Mouse (Mus musculus) testis, adult 2 months (tissue): ENCODE data around the gene Ubfd1. TPM values are rescaled to one million over a fixed set of nuclear protein-coding genes. Genes with fewer than 3 reads are reported as not detected.
A peak's percentile ranks its signal among the peaks of the same experiment; 100 is the strongest.
"Not testable (repeated sequence)": the region's sequence is repeated elsewhere in the genome, so short reads cannot be mapped to it uniquely, and the experiment has no call there.

Source experiments
- H3K27ac ChIP-seq: fragments of 200-500 bp; 2 replicates; pipeline ENCODE4 v1.5.1; 2012; ENCODE audit warnings: low read depth, low read length; ENCODE audit not compliant: control insufficient read depth, insufficient read depth
- H3K27me3 ChIP-seq: fragments of 200-500 bp; 2 replicates; pipeline ENCODE4 v1.6.1; 2012; ENCODE audit warnings: mild to moderate bottlenecking, low read length, moderate library complexity; ENCODE audit not compliant: control insufficient read depth, insufficient read depth
- H3K36me3 ChIP-seq: fragments of 200-500 bp; 2 replicates; pipeline ENCODE4 v1.6.1; 2012; ENCODE audit warnings: mild to moderate bottlenecking, low read length; ENCODE audit not compliant: control insufficient read depth, insufficient read depth
- H3K4me1 ChIP-seq: fragments of 200-500 bp; 2 replicates; pipeline ENCODE4 v1.6.1; 2012; ENCODE audit warnings: low read length; ENCODE audit not compliant: control insufficient read depth, insufficient read depth
- H3K4me3 ChIP-seq: fragments of 200-500 bp; 2 replicates; pipeline ENCODE4 v1.5.1; 2012; ENCODE audit warnings: low read depth, mild to moderate bottlenecking, low read length, moderate library complexity, mixed read lengths; ENCODE audit not compliant: control insufficient read depth
- CTCF ChIP-seq: fragments of 200-500 bp; IDR thresholded peaks from 2 replicates; pipeline ENCODE4 v1.5.1; 2012; ENCODE audit warnings: low read depth, mild to moderate bottlenecking, inconsistent platforms, low read length, moderate library complexity; ENCODE audit not compliant: control insufficient read depth, insufficient read depth, insufficient replicate concordance
- POLR2A ChIP-seq: fragments of 200-500 bp; IDR thresholded peaks from 2 replicates; pipeline ENCODE4 v1.6.1; 2012; ENCODE audit warnings: low read depth, mild to moderate bottlenecking, inconsistent platforms, low read length, moderate library complexity; ENCODE audit not compliant: control insufficient read depth
- polyA plus RNA-seq: library from polyadenylated mRNA; depleted of rRNA; stranded (reverse); fragments of >200 nt; gene quantifications from 2 replicates; pipeline ENCODE4 v1.2.3, GENCODE M21; 2012

Ubfd1 gene
- polyA plus RNA-seq, 1 experiment: 12.6 TPM

DNA sequence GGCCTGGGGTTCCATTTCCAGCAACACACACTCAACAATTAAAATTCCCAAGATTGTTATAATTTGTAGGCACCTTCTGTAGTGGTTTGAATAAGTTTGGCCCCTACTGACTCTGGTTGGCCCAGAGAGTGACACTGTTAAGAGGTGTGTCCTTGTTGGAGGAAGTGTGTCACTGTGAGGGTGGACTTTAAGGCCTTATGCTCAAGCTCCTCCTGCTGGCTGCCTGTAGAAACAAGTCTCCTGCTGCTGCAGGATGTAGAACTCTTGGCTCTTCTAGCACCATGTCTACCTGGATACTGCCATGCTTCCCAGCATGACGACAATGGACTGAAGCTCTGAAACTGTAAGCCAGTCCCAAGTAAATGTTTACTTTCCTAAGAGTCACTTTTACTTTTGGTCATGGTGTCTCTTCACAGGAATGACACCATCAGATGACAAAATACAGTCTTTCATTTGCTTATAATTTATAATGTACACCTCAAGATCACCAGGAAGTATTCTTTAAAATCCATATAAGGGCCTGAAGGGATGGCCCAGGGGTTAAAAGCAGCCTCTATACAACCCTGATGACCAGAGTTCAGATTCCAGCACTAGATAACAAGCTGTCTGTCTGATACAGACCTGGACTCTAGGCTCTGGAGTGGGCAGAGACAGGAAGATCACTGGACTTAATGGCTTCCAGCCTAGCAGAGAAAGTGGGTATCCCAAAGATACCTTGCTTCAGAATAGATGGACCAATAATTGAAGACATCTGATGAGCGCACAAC, 27.8 kb downstream of the Ubfd1 start:
- Histone ChIP-seq H3K27ac (no peak overlapping the region), H3K4me3 (no peak overlapping the region), H3K36me3 (peaks cover 2% of the 10 kb centered on the region), H3K27me3 (no peaks in the 10 kb centered on the region), H3K4me1 (no peaks in the 10 kb centered on the region)
- TF ChIP-seq POLR2A: no peak

DNA sequence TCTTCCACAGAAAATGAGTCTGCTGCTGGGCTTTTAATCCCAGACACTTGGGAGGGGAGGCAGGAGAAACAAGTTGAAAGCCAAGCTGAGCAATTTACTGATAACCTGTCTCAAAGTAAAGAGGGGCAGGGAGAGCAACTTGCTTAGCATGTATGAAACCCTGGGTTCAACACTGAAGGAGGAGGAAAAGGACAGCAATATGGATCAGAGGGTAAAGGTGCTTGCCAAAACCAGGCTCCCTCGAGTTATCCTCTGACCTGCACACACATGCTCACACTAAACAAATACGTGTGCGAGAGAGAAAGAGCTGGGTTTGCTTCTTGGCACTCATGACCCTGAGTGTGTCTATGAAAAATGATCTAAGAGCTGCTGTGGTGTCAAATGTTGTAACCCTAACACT, 31.0 kb downstream of the Ubfd1 start:
- TF ChIP-seq POLR2A (no peak), CTCF (no peak)
- Histone ChIP-seq H3K36me3 (peaks cover 2% of the 10 kb centered on the region), H3K27ac (no peak overlapping the region)

DNA sequence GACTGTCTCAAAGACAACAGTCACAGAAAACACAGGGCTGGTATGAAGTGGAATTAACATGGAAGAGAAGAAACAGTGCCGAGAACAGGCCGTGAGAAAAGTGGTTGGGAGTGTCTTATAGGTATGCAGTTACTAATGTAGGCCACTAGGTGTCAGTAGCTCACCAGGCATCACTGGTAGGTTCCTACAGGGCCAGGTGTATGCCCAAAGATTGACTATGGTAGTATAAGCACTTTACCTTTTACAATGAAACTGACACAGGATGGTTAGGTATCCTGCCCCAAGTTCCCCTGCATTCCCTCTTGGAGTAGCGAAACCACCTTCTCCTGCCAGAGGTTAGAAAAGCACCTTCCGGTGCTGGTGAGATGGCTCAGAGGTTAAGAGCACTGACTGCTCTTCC, 32.2 kb downstream of the Ubfd1 start:
- Histone ChIP-seq H3K4me1 (peaks cover 5% of the 10 kb centered on the region), H3K27ac (no peak overlapping the region), H3K27me3 (no peaks in the 10 kb centered on the region), H3K4me3 (no peak overlapping the region), H3K36me3 (peaks cover 2% of the 10 kb centered on the region)
- TF ChIP-seq POLR2A (no peak), CTCF (peak; percentile 50; the same call in 1 of the 2 replicates)

More for the DNA sequence above, 31.0 kb downstream of the Ubfd1 start:
- Histone ChIP-seq H3K27me3 (no peaks in the 10 kb centered on the region), H3K4me3 (no peak overlapping the region), H3K4me1 (peaks cover 5% of the 10 kb centered on the region)

DNA sequence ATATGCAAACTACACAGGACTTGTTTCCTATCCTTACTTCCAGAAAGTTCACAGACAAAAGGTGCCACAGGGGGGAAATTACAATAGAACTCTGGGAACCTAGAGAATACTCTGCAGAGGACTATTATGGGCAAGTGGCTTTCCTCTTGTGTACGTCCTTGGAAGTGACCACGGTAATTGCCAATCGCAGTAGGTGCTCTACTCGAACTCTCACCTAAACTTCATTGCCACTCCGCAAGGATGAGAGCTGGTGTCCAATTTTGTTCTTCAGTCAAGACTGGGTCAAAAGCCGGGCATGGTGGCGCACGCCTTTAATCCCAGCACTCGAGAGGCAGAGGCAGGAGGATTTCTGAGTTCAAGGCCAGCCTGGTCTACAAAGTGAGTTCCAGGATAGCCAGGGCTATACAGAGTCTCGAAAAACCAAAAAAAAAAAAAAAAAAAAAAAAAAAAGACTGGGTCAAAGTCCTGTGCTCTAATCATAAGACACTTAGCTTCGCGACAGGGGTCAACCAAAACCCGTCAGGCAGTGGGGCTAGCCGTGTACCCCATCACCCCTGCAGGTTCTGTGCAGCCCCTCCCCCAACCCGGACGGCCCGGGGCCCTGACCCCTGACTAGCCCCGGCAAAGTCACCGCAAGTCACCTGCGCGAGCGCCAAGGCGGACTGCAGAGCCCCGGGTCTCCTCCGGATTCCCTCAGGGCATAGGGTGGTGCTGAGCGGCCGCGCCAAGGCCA, 34.2 kb downstream of the Ubfd1 start:
- H3K27ac ChIP-seq: peak overlapping the region; percentile 78; the same call in 1 of the 2 replicates
- H3K27me3 ChIP-seq: not testable (repeated sequence)

DNA sequence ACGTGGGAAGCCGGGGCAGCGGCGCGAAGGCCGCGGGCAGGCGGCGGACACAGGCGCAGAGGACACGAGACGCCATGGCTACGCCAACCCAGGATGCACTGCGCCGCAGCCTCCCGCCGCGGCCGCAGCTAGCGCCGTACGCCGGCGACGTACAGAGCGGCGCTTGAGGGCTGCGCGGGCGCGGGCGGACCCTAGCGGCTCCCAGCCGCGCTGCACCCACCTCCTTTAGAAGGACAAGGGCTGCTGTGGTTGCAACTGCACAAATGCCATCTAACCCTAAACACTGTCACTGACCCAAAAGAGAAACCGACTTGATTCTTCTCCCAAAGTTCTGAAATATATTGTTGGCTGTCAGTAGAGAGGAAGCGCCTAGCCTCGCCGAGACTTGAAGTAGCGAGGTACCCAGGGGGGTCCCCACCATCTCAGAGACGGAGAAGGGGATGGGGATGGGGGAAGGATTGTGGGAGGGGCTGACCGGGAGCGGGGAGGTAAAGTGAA, 34.8 kb downstream of the Ubfd1 start, which contains the start of gene Ndufab1:
Ndufab1 (minus strand) TSS at position 140 of the 498 bp plus-strand sequence.
- peak within 1 kb of the TSS; percentile 78; the same call in 1 of the 2 replicates for H3K27ac ChIP-seq
- H3K4me3 ChIP-seq: peak within 1 kb of the TSS; percentile 87
- TF ChIP-seq CTCF (peak; percentile 87), POLR2A (peak; percentile 74)
- H3K36me3 ChIP-seq: no peaks in the 10 kb centered on the region
- peaks cover 5% of the 10 kb centered on the region for H3K4me1 ChIP-seq
- no peaks in the 10 kb centered on the region for H3K27me3 ChIP-seq

More for the DNA sequence above, 34.2 kb downstream of the Ubfd1 start:
- not testable (repeated sequence) for H3K4me1 ChIP-seq, H3K36me3 ChIP-seq
- peak overlapping the region; percentile 87 for H3K4me3 ChIP-seq

DNA sequence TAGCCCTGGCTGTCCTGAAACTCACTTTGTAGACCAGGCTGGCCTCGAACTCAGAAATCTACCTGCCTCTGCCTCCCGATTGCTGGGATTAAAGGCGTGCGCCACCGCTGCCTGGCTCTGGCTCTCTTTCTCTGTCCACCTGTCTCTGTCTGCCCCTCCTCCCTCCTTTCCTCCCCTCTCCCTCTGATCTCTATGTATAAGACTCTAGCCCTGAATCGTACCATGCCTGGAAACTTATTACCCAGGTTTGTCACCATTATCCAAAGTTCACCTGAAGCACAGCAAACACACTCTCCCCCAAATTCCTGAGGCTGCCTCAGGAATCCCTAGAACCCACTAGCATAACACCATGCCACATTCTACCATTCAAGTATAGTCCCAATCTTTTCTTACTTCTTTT, 41.2 kb downstream of the Ubfd1 start:
- no peak for TF ChIP-seq CTCF
- no peak for TF ChIP-seq POLR2A
- Histone ChIP-seq H3K4me1 (no peaks in the 10 kb centered on the region), H3K27me3 (no peaks in the 10 kb centered on the region), H3K27ac (no peak overlapping the region), H3K4me3 (no peak overlapping the region), H3K36me3 (no peaks in the 10 kb centered on the region; the same call in 1 of the 2 replicates)

DNA sequence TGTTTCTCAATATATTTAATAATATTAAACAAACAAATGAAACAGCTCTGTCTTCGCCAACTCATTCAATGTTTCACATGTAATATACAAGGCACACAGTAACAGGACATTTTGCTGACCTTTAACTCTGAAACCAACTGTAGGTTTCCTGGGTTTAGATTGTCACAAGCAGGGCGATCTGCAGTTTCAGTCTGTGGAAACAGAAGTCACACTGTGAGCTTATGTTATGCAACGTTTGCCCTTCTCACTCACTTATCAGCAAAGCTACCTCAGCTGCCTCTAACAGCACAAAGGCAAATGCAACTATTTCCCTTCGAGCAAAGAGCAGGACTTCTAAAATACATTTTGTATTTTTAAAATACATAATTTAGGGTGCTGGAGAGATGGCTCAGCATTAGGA, 56.5 kb downstream of the Ubfd1 start:
- Histone ChIP-seq H3K4me3 (no peak overlapping the region), H3K27me3 (no peaks in the 10 kb centered on the region), H3K27ac (no peak overlapping the region), H3K4me1 (no peaks in the 10 kb centered on the region), H3K36me3 (peaks cover 2% of the 10 kb centered on the region)
- TF ChIP-seq POLR2A (no peak), CTCF (no peak)

DNA sequence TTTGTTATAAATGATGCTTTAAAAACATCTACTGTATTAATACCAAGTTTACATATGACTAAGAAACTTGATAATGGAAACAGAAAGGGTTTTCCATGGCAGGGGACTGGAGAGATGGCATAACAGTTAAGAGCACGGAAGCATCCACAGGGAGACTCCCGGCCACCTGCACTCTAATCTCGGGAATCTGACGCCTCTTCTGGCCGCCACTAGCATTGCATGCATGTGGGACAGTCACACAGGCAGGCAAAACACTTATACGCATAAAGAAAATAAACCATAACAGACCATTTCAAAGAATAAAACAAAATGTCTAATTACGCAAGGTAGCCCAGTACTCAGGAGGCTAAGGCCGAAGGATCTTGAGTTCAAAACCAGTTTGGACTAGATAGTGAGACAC, 58.7 kb downstream of the Ubfd1 start:
- H3K27me3 ChIP-seq: no peaks in the 10 kb centered on the region
- H3K4me1 ChIP-seq: no peaks in the 10 kb centered on the region
- H3K4me3 ChIP-seq: no peak overlapping the region
- no peak overlapping the region for H3K27ac ChIP-seq
- TF ChIP-seq CTCF (peak; percentile 4; the same call in 1 of the 2 replicates), POLR2A (no peak)
- H3K36me3 ChIP-seq: peaks cover 2% of the 10 kb centered on the region
